Mouse (Mus musculus) heart, adult 18-20 months (tissue): ENCODE results near the gene Nr1h2. TPM values are rescaled to one million over a fixed set of nuclear protein-coding genes. Genes with fewer than 3 reads are reported as not detected.

ENCODE experiments used
- DNase-seq, 2 experiments: peaks; one replicate each; pipeline ENCODE4 v3.0.0; 2021 to 2022; ENCODE audit warnings: mixed read lengths in 1 of 2
- total RNA-seq, 2 experiments: library from RNA; stranded (reverse); gene quantifications; 2 replicates each; pipeline ENCODE4 v1.2.3; 2021

The Nr1h2 gene
- total RNA-seq, 2 experiments from 2014 or later, result 43.9 to 47.3 TPM

DNA sequence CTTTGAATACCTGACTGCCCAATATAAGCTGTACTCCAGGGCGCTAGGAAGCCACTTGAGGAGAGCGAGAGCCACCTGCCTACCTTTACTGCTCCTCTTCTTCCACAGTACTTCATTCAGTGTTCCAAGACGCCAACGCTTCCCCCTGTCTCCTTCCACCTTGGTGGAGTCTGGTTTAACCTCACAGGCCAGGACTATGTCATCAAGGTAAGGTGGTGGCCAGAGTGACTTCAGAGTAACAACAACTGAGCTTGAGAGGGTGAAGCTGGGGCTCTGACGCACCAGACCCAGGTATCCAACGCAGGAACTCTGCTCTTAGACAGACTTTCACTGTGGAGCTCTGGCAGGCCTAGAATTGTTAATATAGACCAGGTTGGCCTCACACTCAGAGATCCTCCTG is 31.9 kb upstream of the Nr1h2 start:
- DNase-seq, result no peak

DNA sequence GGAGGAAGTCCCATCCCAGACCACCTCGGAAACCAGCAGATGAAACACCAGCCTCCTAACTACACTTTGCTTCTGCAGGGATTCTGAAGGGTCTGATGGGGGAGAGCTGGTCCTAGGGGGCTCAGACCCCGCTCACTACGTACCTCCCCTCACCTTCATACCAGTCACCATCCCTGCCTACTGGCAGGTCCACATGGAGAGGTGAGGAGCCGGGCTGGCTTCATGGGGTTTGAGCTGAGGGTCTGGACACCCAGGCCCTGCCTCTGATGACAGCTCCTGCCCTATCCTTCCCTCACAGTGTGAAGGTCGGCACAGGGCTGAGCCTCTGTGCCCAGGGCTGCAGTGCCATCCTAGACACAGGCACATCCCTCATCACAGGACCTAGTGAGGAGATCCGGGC is 31.2 kb upstream of the Nr1h2 start:
- no peak for DNase-seq

DNA sequence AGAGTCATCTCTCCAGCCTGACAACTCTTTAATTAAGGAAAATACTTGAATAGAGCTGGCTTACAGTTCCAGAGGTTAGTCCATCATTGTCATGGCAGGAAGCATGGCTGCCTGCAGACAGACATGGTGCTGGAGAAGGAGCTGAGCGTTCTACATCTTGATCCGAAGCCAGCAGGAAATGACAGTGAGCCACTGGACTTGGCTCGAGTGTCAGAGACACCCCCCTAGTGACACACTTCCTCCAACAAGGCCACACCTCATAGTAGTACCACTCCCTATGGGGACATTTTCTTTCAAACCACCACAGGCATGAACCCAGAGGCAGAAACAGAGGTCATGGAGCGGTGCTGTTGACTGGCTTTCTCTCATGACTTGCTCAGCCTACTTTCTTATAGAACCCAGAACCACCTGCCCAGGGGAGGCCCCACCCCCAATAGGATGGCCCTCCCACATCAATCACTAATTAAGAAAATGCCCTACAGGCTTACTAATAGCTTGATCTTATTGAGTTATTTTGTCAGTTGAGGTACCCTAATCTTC is 30.6 kb upstream of the Nr1h2 start:
- no peak for DNase-seq

DNA sequence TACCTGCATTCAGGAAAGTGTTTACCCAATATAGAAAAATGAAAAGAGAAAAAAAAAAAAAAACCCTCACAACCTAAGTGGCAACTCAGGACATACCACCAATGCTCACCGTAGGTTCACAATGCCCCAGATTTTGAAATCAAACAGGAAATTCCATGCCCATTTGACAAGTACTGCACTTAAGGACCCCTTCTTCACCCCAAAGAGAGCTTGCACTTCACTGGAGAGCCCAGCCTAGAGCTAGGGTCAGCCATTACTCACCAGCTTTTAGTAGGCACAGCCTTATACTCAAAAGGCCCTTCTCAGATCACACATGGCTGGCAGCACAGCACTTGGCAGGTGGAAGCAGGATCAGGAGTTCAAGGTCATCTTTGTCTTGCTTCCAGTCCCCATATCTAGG is 29.4 kb upstream of the Nr1h2 start:
- no peak for DNase-seq

DNA sequence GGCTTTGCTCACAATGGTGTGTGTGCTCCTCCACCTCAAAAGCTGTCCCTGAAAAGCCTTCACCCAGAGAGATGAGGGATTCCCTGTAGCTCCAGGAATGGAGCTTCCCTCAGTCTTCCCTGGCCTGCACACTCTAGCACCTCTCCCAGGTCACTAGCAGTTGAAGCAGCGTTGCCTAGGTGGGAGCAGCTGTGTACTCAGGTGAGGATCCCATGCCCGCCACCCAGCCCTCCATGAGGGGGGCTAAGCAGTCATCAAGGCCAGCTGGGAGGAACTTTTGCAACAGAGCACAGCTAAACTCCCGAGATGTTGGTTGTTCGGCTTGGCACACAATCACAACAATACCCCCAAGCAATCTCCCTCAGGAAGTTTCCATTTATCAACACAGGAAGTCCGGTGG is 29.0 kb upstream of the Nr1h2 start:
- no peak for DNase-seq

DNA sequence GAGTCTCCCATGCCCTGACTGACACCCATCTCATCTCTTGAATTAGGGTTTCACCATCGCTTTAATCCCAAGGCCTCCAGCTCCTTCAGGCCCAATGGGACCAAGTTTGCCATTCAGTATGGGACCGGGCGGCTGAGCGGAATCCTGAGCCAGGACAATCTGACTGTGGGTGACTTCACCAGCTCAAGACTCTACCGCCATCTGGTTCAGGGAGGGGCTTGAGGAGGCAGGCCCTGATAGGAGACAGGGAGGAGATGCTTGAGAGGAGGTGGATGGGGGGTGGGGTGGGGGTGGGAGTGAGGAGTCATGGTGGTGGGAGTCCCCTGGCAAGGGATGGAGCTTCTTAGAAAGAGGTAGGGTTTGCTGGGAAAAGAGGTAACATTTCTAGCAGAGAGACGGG is 27.9 kb upstream of the Nr1h2 start:
- no peak for DNase-seq

DNA sequence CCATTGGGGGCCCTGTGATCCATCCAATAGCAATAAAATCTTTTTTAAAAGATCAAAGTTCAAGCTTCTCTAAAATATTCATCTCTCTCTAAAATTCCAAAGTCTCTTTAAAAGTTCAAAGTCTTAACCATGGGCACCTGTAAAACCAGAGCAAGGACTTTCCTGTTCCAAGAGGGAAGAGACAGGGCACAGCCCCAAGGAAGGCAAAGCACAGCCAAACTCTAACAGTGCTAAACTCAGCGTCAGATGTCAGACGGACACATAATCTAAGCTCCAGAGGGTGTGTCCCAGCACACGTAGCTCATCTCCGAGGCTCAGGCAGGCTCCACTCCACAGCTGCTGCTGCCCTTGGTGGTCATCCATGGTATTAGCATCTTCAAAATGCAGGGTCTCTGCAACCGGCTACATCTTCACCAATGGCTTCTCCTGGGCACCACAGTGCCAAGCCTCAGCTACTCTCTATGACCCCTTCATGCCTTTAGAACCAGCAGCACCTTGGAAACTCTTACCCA is 22.6 kb upstream of the Nr1h2 start:
- no peak for DNase-seq

DNA sequence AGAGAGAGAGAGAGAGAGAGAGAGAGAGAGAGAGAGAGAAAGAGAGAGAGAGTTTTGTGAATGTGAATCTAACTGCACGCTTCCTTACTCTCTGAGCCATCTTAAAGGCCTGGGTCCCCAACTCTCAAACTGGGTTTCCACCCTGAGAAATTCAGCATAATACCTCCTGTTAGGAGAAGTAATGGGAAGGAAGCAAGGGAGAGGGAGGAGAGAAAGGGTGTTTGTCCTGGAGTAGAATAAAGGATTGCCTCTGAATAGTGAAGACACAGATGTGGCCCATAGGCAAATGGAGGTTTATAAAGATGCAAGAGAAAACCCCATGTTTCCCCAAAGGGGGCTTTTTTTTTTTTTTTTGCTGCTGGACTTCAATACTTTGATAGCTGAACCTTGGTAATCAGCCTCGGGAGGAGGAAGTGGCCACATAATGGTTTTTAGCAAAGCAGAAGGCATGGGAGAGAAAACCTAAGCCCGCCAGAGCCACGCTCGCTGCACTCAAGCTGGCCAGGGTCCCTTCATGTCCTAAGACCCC is 19.3 kb upstream of the Nr1h2 start:
- DNase-seq, result no peak

DNA sequence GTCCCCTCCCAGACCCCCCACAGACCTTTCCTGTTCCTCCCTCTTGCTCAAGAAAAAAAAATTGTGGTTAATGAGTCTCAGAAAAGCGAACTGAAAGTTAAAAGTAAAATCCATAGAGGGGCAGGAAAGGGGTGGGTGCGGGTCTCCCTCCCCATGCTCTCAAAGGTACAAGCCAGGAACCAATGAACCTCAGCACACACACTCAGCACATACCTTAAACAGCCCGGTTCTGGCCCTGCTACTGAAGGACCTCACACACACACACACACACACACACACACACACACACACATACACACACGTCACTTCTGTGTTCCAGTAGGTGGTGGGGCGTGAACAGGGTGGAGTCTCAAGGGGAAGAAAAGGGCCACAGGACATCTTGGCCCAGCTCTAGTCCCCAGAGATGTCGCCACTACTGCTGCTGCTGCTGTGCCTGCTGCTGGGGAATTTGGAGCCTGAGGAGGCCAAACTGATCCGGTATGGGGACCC is 18.5 kb upstream of the Nr1h2 start, which contains the start of gene Napsa:
Napsa (plus strand) TSS at position 168 of the 489 bp plus-strand sequence.
- no peak for DNase-seq

DNA sequence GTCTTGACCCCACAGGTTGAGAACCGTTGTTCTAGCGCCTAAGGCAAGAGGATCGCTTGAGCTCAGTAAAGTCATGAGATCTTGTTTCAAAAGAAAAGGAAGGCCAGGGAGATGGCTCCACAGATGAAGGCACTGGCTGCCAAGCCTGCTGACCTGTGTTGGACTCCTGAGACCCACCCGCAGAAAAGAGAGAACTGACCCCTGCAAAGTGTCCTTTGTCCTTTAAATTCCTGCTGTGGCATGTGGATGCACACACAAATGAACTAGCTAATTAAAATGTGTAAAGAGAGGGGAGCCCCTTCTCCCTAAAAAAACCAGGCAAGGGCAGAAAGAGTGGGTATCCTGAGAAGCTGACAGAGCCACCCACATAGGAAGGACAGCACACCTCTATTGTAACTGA is 18.1 kb upstream of the Nr1h2 start:
- no peak for DNase-seq

DNA sequence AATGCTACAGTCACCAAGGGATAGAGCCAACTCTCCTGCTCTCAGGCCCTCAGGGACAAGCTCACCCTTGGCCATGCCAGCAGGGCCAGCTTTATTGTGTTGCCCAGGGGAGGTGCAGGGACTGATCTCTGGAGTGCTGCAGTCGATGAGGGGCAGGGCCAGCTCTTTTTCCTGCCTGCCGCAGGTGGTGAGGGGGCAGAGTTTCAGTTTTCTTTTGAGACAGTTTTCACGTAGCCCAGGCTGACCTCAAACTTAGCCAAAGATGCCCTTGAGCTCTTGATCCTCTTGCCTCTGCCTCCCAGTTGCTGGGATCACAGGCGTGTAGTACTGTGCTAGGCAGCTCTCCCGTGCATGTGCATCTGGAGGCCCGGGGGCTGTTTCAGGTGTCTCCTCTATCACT is 17.2 kb upstream of the Nr1h2 start:
- no peak for DNase-seq

DNA sequence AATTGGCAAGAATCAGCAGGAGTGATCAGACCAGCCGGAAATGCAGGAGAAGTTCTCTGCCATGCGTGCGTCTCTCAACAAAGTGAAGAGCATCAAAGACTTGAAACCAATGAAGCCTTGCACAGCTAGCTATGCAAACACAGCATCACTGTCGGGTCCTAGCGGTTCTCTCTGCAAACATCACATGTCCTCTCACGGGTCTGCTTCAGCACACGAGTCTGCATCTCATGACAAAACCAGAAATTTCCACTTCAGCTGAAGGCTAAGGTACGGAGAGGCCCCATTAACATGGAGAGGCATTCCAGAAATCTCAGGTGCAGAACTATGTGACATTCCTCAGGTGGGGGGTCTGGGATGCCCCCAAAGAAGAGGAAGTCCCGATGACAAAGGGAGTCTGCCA is 15.1 kb upstream of the Nr1h2 start:
- no peak for DNase-seq

DNA sequence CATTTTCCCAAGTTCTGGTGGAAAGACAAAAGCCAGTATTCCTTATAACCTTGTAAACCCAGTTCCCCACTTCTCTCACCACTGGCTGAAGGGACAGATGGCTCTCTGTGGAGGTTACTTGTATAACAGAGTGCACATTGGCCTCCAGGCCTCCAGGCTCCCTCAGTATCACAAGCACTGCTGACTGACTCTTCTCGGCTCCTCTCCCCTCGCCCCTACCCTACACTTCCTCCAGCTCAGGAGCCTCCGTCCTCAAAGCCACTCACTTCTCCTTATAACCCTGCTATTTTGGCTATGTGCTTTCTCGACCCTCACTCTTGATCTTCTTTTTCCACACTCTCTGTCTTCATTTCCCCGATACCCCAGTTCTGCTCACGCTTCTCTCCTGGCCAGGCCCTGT is 11.7 kb upstream of the Nr1h2 start:
- DNase-seq, result no peak

DNA sequence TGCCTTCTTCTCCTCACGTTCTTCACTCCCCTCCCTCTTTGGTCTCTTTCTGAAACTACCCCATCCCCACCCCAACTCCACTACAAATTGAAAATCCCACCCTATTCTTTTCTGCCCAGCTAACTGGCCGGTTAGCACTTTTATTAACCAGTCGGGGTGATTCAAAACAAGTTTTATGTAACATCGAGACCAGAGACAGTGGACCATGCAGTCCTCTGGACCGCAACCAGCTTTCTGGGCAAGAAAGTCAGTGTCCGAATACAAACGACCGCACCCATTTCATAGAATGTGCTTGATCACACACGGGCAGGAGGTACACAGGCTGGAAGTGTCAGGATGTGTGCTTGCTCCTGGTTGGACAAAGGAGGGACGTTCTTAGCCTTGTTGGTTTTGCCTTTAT is 10.7 kb upstream of the Nr1h2 start:
- no peak for DNase-seq

DNA sequence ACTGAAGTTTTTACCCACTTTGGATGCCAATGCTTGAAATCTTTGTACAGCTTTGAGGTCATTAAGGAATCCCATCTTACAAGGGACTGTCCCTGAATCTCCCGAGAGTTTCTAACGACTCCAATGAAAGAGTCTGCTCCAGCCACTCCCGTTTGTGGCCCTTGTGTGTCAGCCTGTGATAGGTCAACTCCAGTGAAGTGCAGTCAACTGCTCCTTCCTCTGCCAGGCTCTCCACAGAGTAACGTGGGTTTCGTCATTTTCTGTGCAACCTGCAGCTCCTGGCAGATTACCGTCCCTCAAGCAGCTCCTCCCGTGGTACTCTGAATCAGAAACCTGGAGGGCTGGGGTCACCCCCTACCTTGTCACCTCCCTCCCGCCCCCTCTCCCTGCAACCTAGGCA is 9.5 kb upstream of the Nr1h2 start:
- DNase-seq, result no peak

DNA sequence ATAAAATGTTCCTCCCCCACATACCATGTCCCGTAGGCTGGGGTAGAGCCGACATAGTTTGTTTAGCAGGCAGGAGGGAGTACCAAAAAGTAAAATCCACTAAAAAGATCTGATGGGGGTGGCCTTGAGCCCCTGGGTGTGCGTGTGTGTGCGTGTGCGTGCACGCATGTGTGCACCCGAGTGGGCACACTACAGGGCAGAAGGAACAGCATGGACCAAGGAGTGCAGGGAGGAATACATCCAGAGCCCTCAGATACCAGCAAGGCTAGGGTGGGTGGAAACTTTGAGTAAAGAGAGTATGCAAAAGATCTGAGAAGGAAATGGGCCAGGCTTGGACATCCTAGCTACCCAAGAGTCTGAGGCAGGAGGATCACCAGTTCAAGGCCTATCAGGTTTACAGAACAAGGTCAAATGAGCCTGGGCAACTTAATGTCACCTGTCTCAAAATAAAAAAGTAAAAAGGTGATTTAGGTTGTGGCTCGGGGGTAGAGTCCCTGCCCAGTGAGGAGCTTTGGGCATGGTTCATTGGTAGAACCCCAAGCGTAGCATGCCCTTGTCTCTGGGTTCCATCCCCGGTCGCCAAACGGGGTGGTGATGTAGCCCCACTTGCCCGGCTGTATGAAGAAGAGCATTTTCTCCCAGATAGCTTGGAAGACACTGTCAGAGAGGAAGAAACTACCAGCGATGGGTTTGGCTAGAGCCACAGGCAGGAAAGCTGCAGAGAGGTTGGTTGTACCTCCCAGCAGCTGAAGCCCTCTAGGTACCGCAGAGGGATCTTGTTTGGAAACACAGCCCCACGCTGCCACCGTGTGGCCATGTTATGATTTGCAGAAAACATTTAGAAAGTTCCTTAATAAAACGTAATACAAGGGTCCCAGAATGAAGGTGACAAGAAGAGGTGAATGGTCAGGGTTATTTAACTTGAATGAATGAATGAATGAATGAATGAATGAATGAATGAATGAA is 7.0 kb upstream of the Nr1h2 start:
- peak; percentile 64 to 88 for DNase-seq

DNA sequence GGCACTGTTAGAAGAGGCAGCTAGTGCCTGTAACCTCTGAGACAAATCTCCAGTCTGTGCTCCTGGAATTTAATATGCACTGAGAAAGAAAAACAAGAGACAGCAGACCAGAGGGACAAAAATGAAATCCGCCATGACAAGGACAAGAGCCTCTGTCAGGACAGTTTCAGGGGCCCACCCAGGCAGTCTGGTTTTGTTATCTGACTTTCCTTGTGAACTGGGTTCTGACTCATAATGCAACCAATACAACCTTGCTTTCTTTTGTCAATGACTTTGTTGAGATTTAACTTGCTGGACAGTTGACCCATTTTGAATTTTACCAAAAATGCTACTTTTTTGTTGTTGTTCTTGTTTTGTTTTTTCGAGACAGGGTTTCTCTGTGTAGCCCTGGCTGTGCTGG is 3.9 kb upstream of the Nr1h2 start:
- DNase-seq, result no peak

DNA sequence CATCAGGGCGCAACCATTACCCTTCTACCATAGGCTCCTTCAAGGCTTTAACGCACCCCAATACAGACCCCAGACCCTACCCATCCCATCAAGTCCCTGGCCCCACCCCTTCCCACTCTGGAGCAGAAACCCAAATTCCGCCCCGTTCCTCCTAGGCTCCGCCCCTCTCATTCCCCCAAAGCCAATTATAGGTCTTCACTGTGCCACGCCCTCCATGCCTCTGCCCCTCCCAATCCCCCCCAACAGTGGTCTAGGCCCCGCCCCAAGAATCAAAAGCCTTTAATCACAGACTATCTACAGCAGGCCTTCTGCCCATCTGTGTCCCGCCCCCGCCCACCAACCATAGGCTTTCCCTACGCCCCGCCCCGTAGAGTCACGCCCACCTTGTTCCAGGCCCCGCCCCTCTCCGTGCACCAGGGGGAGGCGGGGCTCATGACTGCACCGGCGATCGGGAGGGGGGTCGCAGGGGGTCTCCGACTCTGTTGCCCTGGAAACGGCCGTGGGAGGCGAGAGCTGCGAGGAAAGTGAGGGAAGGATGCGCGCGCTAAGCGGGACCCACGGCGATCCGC is 471 bp downstream of the Nr1h2 start:
- peak; percentile 65 to 75 for DNase-seq

DNA sequence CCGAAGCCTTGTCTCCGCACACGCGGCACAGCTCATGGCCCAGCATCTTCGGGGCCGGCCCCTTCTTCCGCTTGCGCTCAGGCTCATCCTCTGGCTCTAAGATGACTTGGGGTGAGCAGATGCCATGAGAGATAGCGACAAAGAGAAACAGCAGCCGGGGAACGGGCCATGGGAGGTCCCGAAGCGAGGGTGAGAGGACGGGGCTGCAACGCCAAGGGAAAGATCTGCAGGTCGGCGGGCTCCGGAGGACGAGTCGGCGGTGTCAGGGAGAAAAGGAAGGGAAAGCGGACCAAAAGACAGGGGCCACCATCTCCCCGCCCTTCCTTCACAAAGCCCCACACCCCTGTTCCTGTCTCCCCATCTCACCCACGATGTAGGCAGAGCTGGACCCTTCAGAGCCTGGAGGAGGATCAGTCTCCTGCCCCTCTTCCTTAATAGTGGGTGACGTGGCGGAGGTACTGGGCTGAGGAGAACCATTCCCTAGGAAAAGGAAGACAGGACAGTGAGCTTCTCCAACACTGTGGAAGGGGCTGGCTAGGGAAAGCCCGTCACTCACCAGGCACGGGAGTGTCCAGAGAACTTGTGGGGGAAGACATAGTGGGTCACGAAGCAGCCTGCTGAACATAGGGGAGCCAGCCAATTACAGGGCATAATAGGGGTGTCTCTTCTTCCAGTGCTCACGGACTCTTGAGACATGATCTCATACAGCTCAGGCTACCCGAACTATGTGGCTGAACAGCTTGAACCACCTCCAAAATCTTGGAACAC is 1.4 kb downstream of the Nr1h2 start:
- DNase-seq, result no peak

DNA sequence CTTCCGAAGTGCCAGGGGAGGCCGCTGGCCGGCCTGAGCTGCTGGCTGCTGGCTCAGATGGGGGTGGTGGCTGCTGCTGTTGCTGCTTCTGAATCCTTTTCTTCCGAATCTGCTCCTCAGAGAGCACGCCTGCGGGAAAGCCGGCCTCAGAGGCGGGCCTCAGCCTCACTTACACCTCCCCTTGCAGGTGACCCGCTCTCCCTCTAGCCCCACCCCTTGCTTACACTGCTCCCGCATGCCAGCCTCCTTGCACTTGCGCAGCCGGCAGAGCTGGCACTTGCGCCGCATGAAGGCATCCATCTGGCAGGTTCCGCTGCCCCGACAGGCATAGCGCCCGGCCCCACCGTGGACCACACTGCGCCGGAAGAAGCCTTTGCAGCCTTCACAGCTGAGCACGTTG is 2.0 kb downstream of the Nr1h2 start:
- DNase-seq, result no peak

DNA sequence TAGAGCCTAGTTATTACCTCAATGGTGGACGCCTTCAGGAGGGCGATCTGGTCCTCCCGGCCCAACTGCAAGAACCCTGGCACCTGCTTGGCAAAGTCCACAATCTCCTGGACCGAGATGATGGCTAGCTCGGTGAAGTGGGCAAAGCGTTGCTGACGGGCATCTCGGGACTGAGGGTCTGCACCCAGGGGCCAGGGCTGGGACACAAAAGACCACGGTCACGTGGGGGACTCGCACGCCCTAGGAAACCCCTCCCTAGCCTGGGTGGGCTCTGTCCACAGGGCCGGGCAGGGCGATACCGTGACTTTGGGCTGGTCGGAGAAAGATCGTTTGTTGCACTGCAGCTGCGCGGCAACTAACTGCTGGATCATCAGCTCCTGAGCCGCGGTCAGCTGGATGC is 2.5 kb downstream of the Nr1h2 start:
- no peak for DNase-seq

DNA sequence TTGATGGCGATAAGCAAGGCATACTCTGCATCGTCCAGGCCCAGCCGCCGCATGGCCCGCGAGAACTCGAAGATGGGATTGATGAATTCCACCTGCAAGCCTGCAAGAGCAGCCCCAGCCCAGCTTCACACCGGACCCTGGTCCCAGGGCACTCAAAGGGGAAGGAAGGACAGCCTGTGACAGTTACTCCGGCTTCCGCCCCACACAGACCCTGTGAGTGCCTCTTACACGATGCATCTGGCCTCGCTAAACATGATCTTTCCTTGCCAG is 3.4 kb downstream of the Nr1h2 start:
- no peak for DNase-seq
